Mouse (Mus musculus): ENCODE measurements around the gene Aqp6. TPM values are rescaled to one million over a fixed set of nuclear protein-coding genes. Genes with fewer than 3 reads are reported as not detected.

The Aqp6 gene
- polyA plus RNA-seq, 1 experiment from 2014 or later, result not detected

DNA sequence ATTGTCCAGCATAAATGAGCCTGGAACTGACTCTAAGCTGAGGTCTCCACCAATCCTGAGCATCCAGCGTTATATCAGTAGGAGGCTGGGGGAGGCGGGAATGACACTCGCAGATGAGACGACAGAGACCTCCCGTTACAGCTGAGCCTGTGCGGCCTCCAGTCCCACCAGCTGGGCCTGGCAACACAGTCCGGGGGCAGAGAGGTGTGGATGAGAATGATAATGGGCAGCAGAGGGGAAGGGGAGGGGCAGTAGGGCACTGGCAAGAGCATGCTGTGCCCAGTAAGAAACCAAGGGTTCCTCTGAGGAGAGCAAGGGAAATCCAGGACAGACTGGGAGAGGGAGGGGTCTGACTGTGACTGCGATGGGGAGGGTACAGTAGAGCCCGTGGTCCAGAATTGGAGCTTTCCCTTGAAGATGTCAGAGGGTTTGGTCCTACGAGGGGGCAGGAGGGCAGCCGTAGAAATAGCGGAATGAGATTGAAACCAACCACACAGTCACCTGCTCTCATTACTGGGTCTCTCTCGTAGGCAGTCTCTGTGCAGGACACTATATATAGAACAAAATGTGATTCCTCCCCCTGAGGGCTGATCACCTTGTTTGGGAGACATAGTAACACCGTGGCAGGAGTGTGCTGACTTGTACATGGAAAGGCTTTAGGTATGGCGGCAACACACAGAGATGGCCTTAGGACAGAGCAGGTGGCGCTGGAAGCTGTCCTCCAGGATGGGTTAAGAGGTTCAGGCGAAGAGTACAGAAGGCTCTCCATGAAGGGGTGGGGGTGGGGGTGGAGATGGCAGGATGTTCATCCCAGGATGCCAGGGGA is 1.7 kb upstream of the Aqp6 start:
- H3K4me1 ChIP-seq (replicated peaks), result peaks cover 20% of the 10 kb centered on the region

DNA sequence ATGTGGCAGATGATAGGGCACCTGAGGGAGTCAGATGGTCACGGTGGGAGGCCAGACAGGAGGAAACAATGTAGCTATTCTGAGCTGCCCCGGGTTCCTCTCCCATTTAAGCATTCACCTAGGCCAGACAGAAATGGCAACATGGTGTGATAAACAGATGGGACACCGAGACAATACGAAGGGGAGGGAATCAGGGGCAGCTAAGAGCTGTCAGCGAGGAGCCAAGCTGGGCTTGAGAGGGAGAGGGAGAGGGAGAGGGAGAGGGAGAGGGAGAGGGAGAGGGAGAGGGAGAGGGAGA is 572 bp downstream of the Aqp6 start:
- Histone ChIP-seq H3K9ac (no peak overlapping the region), H3K27me3 (peaks cover 65% of the 10 kb centered on the region), H3K9me3 (replicated peaks) (no peaks in the 10 kb centered on the region), H3K36me3 (no peaks in the 10 kb centered on the region), H3K4me1 (replicated peaks) (peaks cover 16% of the 10 kb centered on the region), H3K27ac (no peak overlapping the region), H3K4me3 (no peak overlapping the region), H3K4me2 (no peak overlapping the region)
- no peak for ATAC-seq (replicated peaks; ENCODE audit: insufficient number of reproducible peaks, insufficient read depth, low FRiP score, low read depth)
- WGBS, result 23% methylated on average over 5 of the region's 5 CpGs

More for the DNA sequence above, 1.7 kb upstream of the Aqp6 start:
- H3K9me3 ChIP-seq (replicated peaks), result no peaks in the 10 kb centered on the region
- peaks cover 77% of the 10 kb centered on the region for H3K27me3 ChIP-seq
- H3K27ac ChIP-seq, result no peak overlapping the region
- WGBS, result 51% methylated on average over 17 of the region's 17 CpGs
- ATAC-seq (replicated peaks; ENCODE audit: insufficient number of reproducible peaks, insufficient read depth, low FRiP score, low read depth), result no peak
- no peaks in the 10 kb centered on the region for H3K36me3 ChIP-seq
- H3K4me2 ChIP-seq, result no peak overlapping the region
- H3K9ac ChIP-seq, result no peak overlapping the region
- H3K4me3 ChIP-seq, result no peak overlapping the region

DNA sequence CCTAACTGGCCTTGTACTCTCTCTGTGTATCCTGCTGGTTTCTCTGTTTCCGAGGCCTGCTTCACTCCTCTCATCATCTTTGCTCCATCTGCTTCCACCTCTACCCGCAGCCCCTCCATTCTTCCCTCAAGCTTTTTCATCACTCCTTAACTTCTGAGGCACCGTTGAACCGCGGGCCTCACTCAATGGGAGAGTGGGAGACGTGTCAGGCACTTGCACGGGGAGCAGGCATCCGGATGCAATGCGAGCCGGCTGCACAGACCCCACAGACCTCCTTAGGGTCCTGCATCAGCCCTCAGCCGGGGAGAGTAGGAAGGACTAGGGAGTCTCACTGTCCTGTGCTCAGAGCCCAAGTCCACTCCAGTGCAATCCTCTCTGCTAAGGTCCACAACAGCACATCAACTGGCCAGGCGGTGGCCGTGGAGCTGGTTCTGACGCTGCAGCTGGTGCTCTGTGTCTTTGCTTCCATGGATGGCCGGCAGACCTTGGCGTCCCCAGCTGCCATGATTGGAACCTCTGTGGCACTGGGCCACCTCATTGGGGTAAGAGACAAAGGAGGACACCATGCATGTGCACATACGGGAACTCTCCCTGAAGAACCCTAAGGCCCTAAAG is 1.1 kb downstream of the Aqp6 start:
- Histone ChIP-seq H3K27me3 (peaks cover 62% of the 10 kb centered on the region), H3K27ac (no peak overlapping the region), H3K4me3 (no peak overlapping the region), H3K36me3 (no peaks in the 10 kb centered on the region), H3K9ac (no peak overlapping the region), H3K4me2 (no peak overlapping the region), H3K9me3 (replicated peaks) (no peaks in the 10 kb centered on the region), H3K4me1 (replicated peaks) (peaks cover 16% of the 10 kb centered on the region)
- no peak for ATAC-seq (replicated peaks; ENCODE audit: insufficient number of reproducible peaks, insufficient read depth, low FRiP score, low read depth)
- 70% methylated on average over 17 of the region's 17 CpGs for WGBS

DNA sequence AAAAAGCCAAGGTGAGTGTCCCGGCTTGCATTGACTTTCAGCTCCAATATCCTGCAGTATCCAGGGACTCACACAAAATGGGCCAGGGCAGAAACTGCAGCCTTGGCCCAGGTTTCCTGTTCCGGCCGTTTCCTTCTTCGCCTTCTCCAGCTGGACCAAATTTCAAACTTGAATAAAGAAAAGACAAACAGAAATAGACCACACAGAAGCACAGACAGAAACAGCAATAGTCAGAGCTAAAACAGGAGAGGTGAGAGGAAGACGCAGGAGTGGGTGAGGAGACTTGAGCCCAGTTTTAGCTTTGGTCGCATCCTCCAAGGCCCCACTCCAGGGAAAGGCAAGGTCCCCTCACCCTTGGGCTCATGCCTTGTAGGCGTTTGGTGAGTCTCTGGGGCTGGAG is 2.0 kb downstream of the Aqp6 start:
- Histone ChIP-seq H3K36me3 (no peaks in the 10 kb centered on the region), H3K4me1 (replicated peaks) (peaks cover 16% of the 10 kb centered on the region), H3K4me3 (no peak overlapping the region), H3K27ac (no peak overlapping the region), H3K9ac (no peak overlapping the region), H3K9me3 (replicated peaks) (no peaks in the 10 kb centered on the region), H3K4me2 (no peak overlapping the region), H3K27me3 (peaks cover 53% of the 10 kb centered on the region)
- no peak for ATAC-seq (replicated peaks; ENCODE audit: insufficient number of reproducible peaks, insufficient read depth, low FRiP score, low read depth)
- 71% methylated on average over 7 of the region's 7 CpGs for WGBS

DNA sequence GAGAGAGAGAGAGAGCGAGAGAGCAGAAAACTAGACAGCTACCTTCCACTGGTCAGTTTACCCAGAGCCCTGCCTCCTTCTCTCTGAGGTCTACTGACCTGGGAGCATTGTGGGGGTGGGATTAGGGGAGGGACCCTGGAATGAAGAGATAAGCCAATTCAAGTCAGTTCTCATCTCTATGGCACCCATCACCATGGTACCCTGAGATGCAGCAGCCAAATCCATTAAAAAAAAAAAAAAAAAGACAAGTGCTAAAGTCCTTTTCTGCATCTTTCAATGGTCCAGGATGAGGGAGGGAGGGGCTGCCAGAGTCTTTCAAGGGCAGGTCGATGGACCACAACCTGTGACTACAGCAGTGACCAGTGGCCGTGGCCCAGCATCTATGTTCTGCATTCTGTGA is 4.4 kb downstream of the Aqp6 start:
- H3K4me1 ChIP-seq (replicated peaks), result peaks cover 10% of the 10 kb centered on the region
- 72% methylated on average over 3 of the region's 3 CpGs for WGBS
- H3K4me2 ChIP-seq, result no peak overlapping the region
- no peak for ATAC-seq (replicated peaks; ENCODE audit: insufficient number of reproducible peaks, insufficient read depth, low FRiP score, low read depth)
- no peak overlapping the region for H3K4me3 ChIP-seq
- H3K36me3 ChIP-seq, result no peaks in the 10 kb centered on the region
- H3K27me3 ChIP-seq, result peaks cover 40% of the 10 kb centered on the region
- H3K27ac ChIP-seq, result no peak overlapping the region
- no peak overlapping the region for H3K9ac ChIP-seq
- H3K9me3 ChIP-seq (replicated peaks), result no peaks in the 10 kb centered on the region

DNA sequence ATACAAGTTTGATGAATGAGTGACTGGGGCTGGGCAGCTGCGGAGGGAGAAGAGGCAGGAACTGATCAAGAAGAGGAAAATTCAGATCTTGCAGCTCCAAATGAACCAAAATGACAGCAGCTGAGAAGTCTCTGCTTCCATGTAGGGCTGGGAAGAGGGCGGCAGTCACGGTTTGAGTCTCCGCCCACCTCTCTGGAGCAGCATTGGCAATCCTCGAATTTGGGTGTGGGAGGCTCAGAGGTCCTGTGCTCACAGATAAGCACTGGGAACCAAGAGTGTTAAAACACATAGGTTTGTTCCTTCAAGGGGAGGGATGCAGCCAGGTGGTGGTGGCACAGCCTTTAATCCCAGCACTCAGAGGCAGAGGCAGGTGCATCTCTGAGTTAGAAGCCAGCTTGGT is 5.3 kb downstream of the Aqp6 start:
- Histone ChIP-seq H3K4me2 (no peak overlapping the region), H3K36me3 (no peaks in the 10 kb centered on the region), H3K4me1 (replicated peaks) (peaks cover 9% of the 10 kb centered on the region), H3K9me3 (replicated peaks) (no peaks in the 10 kb centered on the region), H3K27ac (no peak overlapping the region), H3K9ac (no peak overlapping the region), H3K27me3 (peaks cover 31% of the 10 kb centered on the region; the same call in 1 of the 2 replicates), H3K4me3 (no peak overlapping the region)
- ATAC-seq (replicated peaks; ENCODE audit: insufficient number of reproducible peaks, insufficient read depth, low FRiP score, low read depth), result no peak
- WGBS, result 30% methylated on average over 5 of the region's 5 CpGs

DNA sequence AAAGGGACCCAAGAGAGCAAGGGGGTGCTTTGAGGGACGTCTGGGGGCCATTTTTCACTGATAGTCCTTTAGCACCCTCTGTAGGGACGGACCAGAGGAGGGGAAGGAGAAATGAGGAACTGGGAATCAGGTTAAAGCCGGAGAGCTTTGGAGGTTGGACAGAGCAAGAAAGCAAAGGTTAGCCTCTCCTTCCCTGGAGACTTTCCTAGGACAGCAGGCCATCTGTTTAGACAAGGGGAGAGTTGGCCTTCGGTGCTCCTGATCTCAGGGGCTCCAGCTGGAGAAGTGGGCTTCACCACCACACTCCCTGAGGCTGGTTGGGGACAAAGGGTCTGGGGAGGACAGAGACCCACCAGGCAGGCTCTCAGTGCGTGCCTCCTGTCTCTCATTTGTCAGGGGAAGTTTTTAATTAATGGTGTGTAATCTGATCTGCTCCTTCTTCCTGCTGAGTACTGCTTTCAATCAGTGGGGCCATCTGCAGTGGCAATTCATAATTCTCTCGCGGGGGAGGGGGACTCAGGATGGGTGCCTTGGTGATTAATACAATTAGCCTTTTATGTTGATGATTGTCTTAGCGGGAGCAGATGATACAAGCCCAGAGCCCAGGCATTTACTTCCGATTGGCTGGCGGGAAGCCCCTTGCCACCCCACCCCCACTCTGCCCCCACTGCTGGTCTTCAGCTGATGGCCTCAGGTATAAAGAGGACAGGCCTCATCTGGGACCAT is 6.4 kb downstream of the Aqp6 start:
- H3K4me1 ChIP-seq (replicated peaks), result peaks cover 9% of the 10 kb centered on the region
- H3K4me3 ChIP-seq, result no peak overlapping the region
- 42% methylated on average over 10 of the region's 10 CpGs for WGBS
- ATAC-seq (replicated peaks; ENCODE audit: insufficient number of reproducible peaks, insufficient read depth, low FRiP score, low read depth), result no peak
- no peaks in the 10 kb centered on the region for H3K9me3 ChIP-seq (replicated peaks)
- H3K27ac ChIP-seq, result no peak overlapping the region
- H3K36me3 ChIP-seq, result no peaks in the 10 kb centered on the region
- H3K27me3 ChIP-seq, result peaks cover 30% of the 10 kb centered on the region; the same call in 1 of the 2 replicates
- no peak overlapping the region for H3K9ac ChIP-seq
- H3K4me2 ChIP-seq, result no peak overlapping the region

DNA sequence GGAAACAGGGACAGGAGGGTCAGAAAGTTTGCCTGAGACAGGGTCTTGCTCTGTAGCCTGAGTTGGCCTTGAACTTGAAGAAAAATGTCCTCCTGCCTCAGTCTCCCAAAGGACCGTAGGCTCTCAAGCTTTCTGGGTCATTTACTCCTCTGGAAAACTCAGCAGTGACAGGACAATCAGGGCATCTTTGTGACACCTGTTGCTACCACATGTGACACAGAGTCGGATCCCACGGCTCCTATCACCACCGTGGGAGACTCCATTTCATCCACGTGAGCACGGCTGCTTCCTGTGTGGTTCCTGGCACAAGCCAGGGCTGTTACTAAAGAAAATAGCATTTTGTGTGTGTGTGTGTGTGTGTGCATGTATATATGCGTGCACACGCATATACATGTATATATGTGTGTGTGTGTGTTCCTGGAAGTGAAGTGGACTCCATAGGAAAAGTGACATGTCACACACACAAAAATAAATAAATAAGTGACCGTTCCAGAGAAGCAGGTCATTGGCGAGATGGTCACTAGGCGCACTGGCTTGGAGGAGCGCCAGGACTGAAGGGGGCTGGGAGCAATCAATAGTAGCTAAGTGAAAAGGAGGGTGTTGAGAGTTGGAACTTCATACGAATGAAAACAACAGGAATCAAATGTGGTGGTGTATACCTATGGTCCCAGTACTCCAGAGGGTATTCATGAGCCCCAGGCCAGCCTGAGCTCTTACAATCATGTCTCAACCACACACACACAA is 7.4 kb downstream of the Aqp6 start:
- H3K4me1 ChIP-seq (replicated peaks), result peaks cover 5% of the 10 kb centered on the region
- ATAC-seq (replicated peaks; ENCODE audit: insufficient number of reproducible peaks, insufficient read depth, low FRiP score, low read depth), result no peak
- H3K9ac ChIP-seq, result no peak overlapping the region
- no peak overlapping the region for H3K4me3 ChIP-seq
- H3K27me3 ChIP-seq, result peaks cover 28% of the 10 kb centered on the region; the same call in 1 of the 2 replicates
- no peak overlapping the region for H3K4me2 ChIP-seq
- no peak overlapping the region for H3K27ac ChIP-seq
- H3K36me3 ChIP-seq, result no peaks in the 10 kb centered on the region
- H3K9me3 ChIP-seq (replicated peaks), result no peaks in the 10 kb centered on the region
- 75% methylated on average over 13 of the region's 13 CpGs for WGBS

DNA sequence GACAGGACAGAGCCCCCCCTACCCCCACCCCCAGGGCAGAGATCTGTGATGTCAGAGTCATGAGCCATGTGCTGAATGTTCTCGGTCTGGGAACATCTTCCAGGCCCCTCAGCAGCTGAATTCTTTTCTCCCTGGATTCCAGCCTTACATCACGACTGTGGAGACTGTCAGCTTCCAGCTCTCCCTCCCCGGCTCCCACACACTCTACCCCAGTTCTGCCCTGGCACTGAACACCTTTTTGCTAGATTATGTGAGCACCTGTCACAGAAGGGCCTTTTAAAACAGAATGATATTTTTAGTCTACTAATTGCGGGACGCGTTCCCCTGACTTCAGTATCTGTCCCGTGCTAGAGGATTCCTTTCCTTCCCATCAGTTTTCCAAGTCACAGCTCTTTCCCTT is 10.4 kb downstream of the Aqp6 start:
- H3K4me3 ChIP-seq, result no peak overlapping the region
- H3K9ac ChIP-seq, result no peak overlapping the region
- whole genome bisulfite sequencing, result 40% methylated on average over 7 of the region's 7 CpGs
- ATAC-seq (replicated peaks; ENCODE audit: insufficient number of reproducible peaks, insufficient read depth, low FRiP score, low read depth), result no peak
- H3K9me3 ChIP-seq (replicated peaks), result no peaks in the 10 kb centered on the region
- H3K4me1 ChIP-seq (replicated peaks), result peaks cover 21% of the 10 kb centered on the region
- H3K36me3 ChIP-seq, result no peaks in the 10 kb centered on the region
- H3K27ac ChIP-seq, result no peak overlapping the region
- peaks cover 24% of the 10 kb centered on the region; the same call in 1 of the 2 replicates for H3K27me3 ChIP-seq
- H3K4me2 ChIP-seq, result no peak overlapping the region

DNA sequence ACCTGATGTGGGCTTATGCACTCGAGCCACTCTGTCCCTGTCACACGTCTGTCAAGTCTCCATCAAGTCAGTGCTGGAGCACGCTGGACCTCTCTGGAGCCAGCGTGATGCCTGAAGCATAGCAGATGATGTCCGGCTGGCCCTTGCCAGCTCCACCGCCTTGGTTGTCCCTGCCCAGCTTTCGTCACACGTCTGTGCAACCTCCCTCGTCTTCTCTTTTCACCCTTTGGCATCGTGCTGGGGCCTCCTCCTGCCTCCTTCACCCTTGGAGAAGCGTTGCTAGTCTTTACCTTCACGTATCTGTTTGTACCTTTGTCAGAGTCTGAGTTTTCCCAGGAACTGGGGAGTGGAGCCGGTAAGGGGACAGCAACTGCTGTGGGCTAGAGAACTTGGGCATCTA is 13.1 kb downstream of the Aqp6 start:
- peaks cover 16% of the 10 kb centered on the region; the same call in 1 of the 2 replicates for H3K27me3 ChIP-seq
- H3K4me1 ChIP-seq (replicated peaks), result peaks cover 21% of the 10 kb centered on the region
- no peaks in the 10 kb centered on the region for H3K9me3 ChIP-seq (replicated peaks)
- ATAC-seq (replicated peaks; ENCODE audit: insufficient number of reproducible peaks, insufficient read depth, low FRiP score, low read depth), result no peak
- no peak overlapping the region for H3K4me3 ChIP-seq
- H3K9ac ChIP-seq, result no peak overlapping the region
- H3K4me2 ChIP-seq, result peak overlapping the region; percentile 43
- peak overlapping the region; percentile 21; the same call in 1 of the 2 replicates for H3K27ac ChIP-seq
- 38% methylated on average over 13 of the region's 13 CpGs for WGBS
- H3K36me3 ChIP-seq, result no peaks in the 10 kb centered on the region

DNA sequence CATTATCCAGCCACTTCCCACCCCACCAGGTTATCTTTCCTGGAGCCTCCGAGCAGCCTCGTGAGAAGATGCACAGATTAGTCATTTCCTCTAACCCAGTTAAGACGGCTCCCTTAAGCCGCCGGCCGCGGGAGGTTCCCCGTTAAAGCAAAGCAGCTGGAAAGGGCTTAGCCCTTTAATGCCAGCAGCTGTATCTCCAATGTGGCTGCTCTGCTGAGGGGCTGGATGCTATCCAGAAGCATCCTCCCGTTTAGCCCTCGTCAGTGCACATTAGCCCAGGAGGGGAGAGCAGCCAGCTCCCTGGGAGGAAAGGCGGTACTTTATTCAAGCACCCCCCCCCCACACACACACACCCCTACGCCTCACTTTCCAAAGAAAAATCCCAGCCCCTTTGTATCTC is 13.6 kb downstream of the Aqp6 start:
- peak; percentile 48; the same call in 1 of the 2 replicates for ATAC-seq (replicated peaks; ENCODE audit: insufficient number of reproducible peaks, insufficient read depth, low FRiP score, low read depth)
- H3K27ac ChIP-seq, result peak overlapping the region; percentile 21; the same call in 1 of the 2 replicates
- WGBS, result 4% methylated on average over 12 of the region's 12 CpGs

More for the DNA sequence above, 13.6 kb downstream of the Aqp6 start:
- Histone ChIP-seq H3K4me3 (no peak overlapping the region), H3K9me3 (replicated peaks) (no peaks in the 10 kb centered on the region), H3K4me2 (peak overlapping the region; percentile 43), H3K9ac (no peak overlapping the region), H3K36me3 (no peaks in the 10 kb centered on the region), H3K27me3 (peaks cover 14% of the 10 kb centered on the region; the same call in 1 of the 2 replicates), H3K4me1 (replicated peaks) (peaks cover 21% of the 10 kb centered on the region)
